Mouse (Mus musculus): ENCODE results near the gene Gm42674.

GRCm38 (mm10) chr3:90579433-90579832, 22.3 kb upstream of the Gm42674 start:
- TF ChIP-seq POLR2A (IDR thresholded peaks at IDR 0.05; ENCODE audit: low read depth, low read length) (no peak), CTCF (IDR thresholded peaks at IDR 0.05; ENCODE audit: extremely low read depth, insufficient read length, insufficient replicate concordance, low read depth, low read length) (no peak)

Measured in small intestine, adult 2 months (tissue).